Mouse (Mus musculus): ENCODE results near the gene Ruvbl1. TPM values are rescaled to one million over a fixed set of nuclear protein-coding genes. Genes with fewer than 3 reads are reported as not detected.
A peak's percentile ranks its signal among the peaks of the same experiment; 100 is the strongest.

Ruvbl1 gene
- total and polyA plus RNA-seq, 2 experiments from 2014 or later = 56.7 to 82.8 TPM

GRCm38 (mm10) chr6:88490629-88491354 is 25.6 kb downstream of the Ruvbl1 start:
- Histone ChIP-seq H3K27ac (ENCODE audit: low read depth, low read length) (no peak overlapping the region), H3K27me3 (ENCODE audit: insufficient read depth, low read length) (no peaks in the 10 kb centered on the region), H3K9me3 (ENCODE audit: low read length) (no peaks in the 10 kb centered on the region), H3K9ac (no peak overlapping the region), H3K4me3 (ENCODE audit: low read depth, low read length) (no peak overlapping the region), H3K4me2 (ENCODE audit: low read depth) (no peak overlapping the region), H3K4me1 (ENCODE audit: insufficient read depth) (no peaks in the 10 kb centered on the region), H3K36me3 (ENCODE audit: insufficient read depth) (peaks cover 31% of the 10 kb centered on the region)
- WGBS = 48% methylated on average over 12 of the region's 12 CpGs
- peak; percentile 75 for DNase-seq
- peak; percentile 80 for ATAC-seq
- TF ChIP-seq CTCF (IDR thresholded peaks at IDR 0.05; ENCODE audit: low read depth) = no peak

GRCm38 (mm10) chr6:88493712-88494111 is 28.5 kb downstream of the Ruvbl1 start:
- Histone ChIP-seq H3K36me3 (ENCODE audit: insufficient read depth) (peaks cover 33% of the 10 kb centered on the region), H3K9ac (no peak overlapping the region), H3K4me3 (ENCODE audit: low read depth, low read length) (no peak overlapping the region), H3K27me3 (ENCODE audit: insufficient read depth, low read length) (no peaks in the 10 kb centered on the region), H3K27ac (ENCODE audit: low read depth, low read length) (no peak overlapping the region), H3K4me1 (ENCODE audit: insufficient read depth) (no peaks in the 10 kb centered on the region), H3K9me3 (ENCODE audit: low read length) (no peaks in the 10 kb centered on the region), H3K4me2 (ENCODE audit: low read depth) (no peak overlapping the region)
- no peak for ATAC-seq
- no peak for DNase-seq
- 80% methylated on average over 6 of the region's 6 CpGs for WGBS
- TF ChIP-seq CTCF (IDR thresholded peaks at IDR 0.05; ENCODE audit: low read depth) = no peak

GRCm38 (mm10) chr6:88499481-88500404 is 34.5 kb downstream of the Ruvbl1 start:
- Histone ChIP-seq H3K36me3 (ENCODE audit: insufficient read depth) (peaks cover 40% of the 10 kb centered on the region), H3K4me3 (ENCODE audit: low read depth, low read length) (peak overlapping the region; percentile 51), H3K27me3 (ENCODE audit: insufficient read depth, low read length) (no peaks in the 10 kb centered on the region), H3K4me1 (ENCODE audit: insufficient read depth) (peaks cover 5% of the 10 kb centered on the region; the same call in 1 of the 2 replicates), H3K9me3 (ENCODE audit: low read length) (no peaks in the 10 kb centered on the region), H3K9ac (peak overlapping the region; percentile 72), H3K4me2 (ENCODE audit: low read depth) (peak overlapping the region; percentile 89), H3K27ac (ENCODE audit: low read depth, low read length) (peak overlapping the region; percentile 58; the same call in 1 of the 2 replicates)
- DNase-seq (peak; percentile 86), ATAC-seq (peak; percentile 88)
- TF ChIP-seq CTCF (IDR thresholded peaks at IDR 0.05; ENCODE audit: low read depth) = peak; percentile 89
- WGBS = 4% methylated on average over 74 of the region's 76 CpGs

GRCm38 (mm10) chr6:88500405-88500767 is 35.2 kb downstream of the Ruvbl1 start:
- ATAC-seq (peak; percentile 30), DNase-seq (no peak)
- 7% methylated on average over 3 of the region's 3 CpGs for WGBS
- Histone ChIP-seq H3K4me3 (ENCODE audit: low read depth, low read length) (peak overlapping the region; percentile 51), H3K4me1 (ENCODE audit: insufficient read depth) (peaks cover 5% of the 10 kb centered on the region; the same call in 1 of the 2 replicates), H3K27ac (ENCODE audit: low read depth, low read length) (no peak overlapping the region), H3K36me3 (ENCODE audit: insufficient read depth) (peaks cover 47% of the 10 kb centered on the region), H3K9ac (peak overlapping the region; percentile 72; the same call in 1 of the 2 replicates), H3K9me3 (ENCODE audit: low read length) (no peaks in the 10 kb centered on the region), H3K4me2 (ENCODE audit: low read depth) (peak overlapping the region; percentile 89), H3K27me3 (ENCODE audit: insufficient read depth, low read length) (no peaks in the 10 kb centered on the region)
- TF ChIP-seq CTCF (IDR thresholded peaks at IDR 0.05; ENCODE audit: low read depth) = no peak

GRCm38 (mm10) chr6:88502030-88502970 is 37.1 kb downstream of the Ruvbl1 start:
- DNase-seq = no peak
- 0 out of 2 replicates have a peak, but pooled peaks have one; percentile 9 for TF ChIP-seq CTCF (IDR thresholded peaks at IDR 0.05; ENCODE audit: low read depth)
- no peak for ATAC-seq
- H3K9ac ChIP-seq = no peak overlapping the region
- H3K27me3 ChIP-seq (ENCODE audit: insufficient read depth, low read length) = no peaks in the 10 kb centered on the region
- peaks cover 5% of the 10 kb centered on the region; the same call in 1 of the 2 replicates for H3K4me1 ChIP-seq (ENCODE audit: insufficient read depth)
- H3K4me2 ChIP-seq (ENCODE audit: low read depth) = no peak overlapping the region
- WGBS = 82% methylated on average over 13 of the region's 13 CpGs
- no peak overlapping the region for H3K4me3 ChIP-seq (ENCODE audit: low read depth, low read length)
- peaks cover 55% of the 10 kb centered on the region for H3K36me3 ChIP-seq (ENCODE audit: insufficient read depth)
- H3K27ac ChIP-seq (ENCODE audit: low read depth, low read length) = no peak overlapping the region
- H3K9me3 ChIP-seq (ENCODE audit: low read length) = no peaks in the 10 kb centered on the region

GRCm38 (mm10) chr6:88503044-88503443 is 37.8 kb downstream of the Ruvbl1 start:
- no peak overlapping the region for H3K4me2 ChIP-seq (ENCODE audit: low read depth)
- DNase-seq (no peak), ATAC-seq (no peak)
- no peaks in the 10 kb centered on the region for H3K27me3 ChIP-seq (ENCODE audit: insufficient read depth, low read length)
- H3K4me1 ChIP-seq (ENCODE audit: insufficient read depth) = peaks cover 5% of the 10 kb centered on the region; the same call in 1 of the 2 replicates
- WGBS = 95% methylated on average over 4 of the region's 4 CpGs
- no peak overlapping the region for H3K27ac ChIP-seq (ENCODE audit: low read depth, low read length)
- peaks cover 57% of the 10 kb centered on the region for H3K36me3 ChIP-seq (ENCODE audit: insufficient read depth)
- H3K4me3 ChIP-seq (ENCODE audit: low read depth, low read length) = no peak overlapping the region
- H3K9me3 ChIP-seq (ENCODE audit: low read length) = no peaks in the 10 kb centered on the region
- H3K9ac ChIP-seq = no peak overlapping the region
- no peak for TF ChIP-seq CTCF (IDR thresholded peaks at IDR 0.05; ENCODE audit: low read depth)

Measured in forebrain, postnatal 0 days (tissue).